Mouse (Mus musculus) ES-E14 (cell line): Measurements from ENCODE around the gene Rita1.
A peak's percentile ranks its signal among the peaks of the same experiment; 100 is the strongest.

Experiments used
- MAFK ChIP-seq: IDR thresholded peaks from 2 replicates; pipeline ENCODE4 v1.6.1; 2014; ENCODE audit warnings: mild to moderate bottlenecking, low read depth, low read length, inconsistent platforms; ENCODE audit not compliant: insufficient read depth
- ZC3H11A ChIP-seq: IDR thresholded peaks from 2 replicates; pipeline ENCODE4 v1.6.1; 2012; ENCODE audit warnings: low read depth, mild to moderate bottlenecking, inconsistent platforms, low read length, borderline replicate concordance

DNA sequence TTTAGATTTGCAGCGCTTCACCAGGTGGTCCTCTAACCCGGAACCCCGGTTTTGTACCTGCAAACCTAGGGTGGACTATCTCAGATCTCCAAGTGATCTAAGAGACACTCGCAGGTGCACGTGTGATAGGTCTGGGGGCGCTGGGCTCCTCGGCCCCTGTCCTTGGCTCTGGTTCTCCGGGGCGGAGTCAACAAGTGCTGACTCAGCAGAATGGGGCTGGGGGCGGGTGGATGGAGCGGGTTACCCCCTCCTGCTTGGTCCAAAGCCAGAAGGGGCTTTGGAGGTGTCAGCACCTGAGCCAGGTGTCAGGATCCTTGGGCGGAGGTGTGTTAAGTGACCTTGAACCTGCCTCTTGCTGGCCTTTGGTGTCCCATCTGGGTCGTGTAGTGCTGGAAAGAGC is 37.5 kb upstream of the Rita1 start:
- no peak for TF ChIP-seq ZC3H11A
- TF ChIP-seq MAFK = peak; percentile 100
